Mouse (Mus musculus) erythroblast, embryonic 14.5 days (primary cell): ENCODE measurements around the gene Plekhg1.

Source experiments
- GATA1 ChIP-seq: IDR thresholded peaks from 2 replicates; pipeline ENCODE4 v1.6.1; 2012; ENCODE audit warnings: low read length, inconsistent platforms, mixed read lengths
- TAL1 ChIP-seq: IDR thresholded peaks from 3 replicates; pipeline ENCODE4 v1.6.1; 2012; ENCODE audit warnings: low read length, inconsistent platforms, mixed read lengths

- no peak for TF ChIP-seq TAL1
- TF ChIP-seq GATA1 = no peak
Measured at GRCm38 (mm10) chr10:3974380-3974779, 234.2 kb downstream of the Plekhg1 start.
